Mouse (Mus musculus) kidney, postnatal 36 days (tissue): ENCODE results near the gene Gm2030.
"Not testable (repeated sequence)": the region's sequence is repeated elsewhere in the genome, so short reads cannot be mapped to it uniquely, and the experiment has no call there.

Experiments
- DNase-seq, 2 experiments: peaks; one replicate each; pipeline ENCODE4 v3.0.0; 2021 to 2022; ENCODE audit warnings: mixed read lengths in 2 of 2

The Gm2030 gene

DNA sequence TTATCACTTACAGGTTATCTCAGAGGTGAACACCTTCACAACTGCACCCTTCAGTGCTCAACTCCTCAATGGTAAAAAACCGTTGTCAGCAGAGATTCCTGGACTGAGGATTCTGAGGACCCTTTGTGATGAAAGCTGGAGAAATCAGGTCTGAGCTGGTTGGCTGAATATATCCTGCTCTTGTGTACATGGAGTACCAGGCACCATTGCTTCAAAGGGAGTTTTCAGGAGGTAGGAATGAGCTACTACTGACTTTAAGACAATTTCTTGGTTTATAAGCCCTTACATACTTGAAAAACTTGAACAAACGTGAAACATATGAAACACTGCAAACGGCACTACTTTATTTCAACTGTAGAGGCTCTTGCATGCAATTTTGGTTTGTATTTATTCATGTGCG is at the start of gene Gm2030:
Gene Gm2030, minus strand, starts transcription at position 101 of the 400 bp plus-strand sequence.
- not testable (repeated sequence) for DNase-seq
